Mouse (Mus musculus): ENCODE measurements at regions not wholly inside any gene's neighbourhood (a gene's known extent, or its start where the extent isn't known, plus 50 kb on each side); places are given as distances from the start of the nearest gene placed in this dataset.

DNA sequence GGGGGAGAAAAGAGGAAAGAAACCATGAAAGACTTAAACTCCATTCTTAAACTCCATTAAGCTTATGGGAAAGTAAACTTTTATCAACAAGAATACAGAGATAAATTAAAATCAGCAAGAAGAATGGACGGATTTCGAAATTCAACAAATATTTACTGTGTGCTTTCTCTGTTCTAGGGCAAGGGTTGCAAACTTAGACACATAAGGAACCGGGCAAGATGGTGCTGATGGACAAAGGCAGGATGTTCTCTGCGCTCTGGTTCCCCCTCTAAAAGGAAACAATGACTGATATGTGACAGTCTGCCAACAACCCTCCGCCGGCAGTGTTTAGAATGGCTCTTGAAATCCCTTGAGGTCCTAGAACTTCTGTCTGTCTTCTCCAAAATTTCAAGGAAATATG is 99.0 kb upstream of the Bmp2 start:
- Histone ChIP-seq H3K4me1 (replicated peaks) (no peaks in the 10 kb centered on the region), H3K4me3 (no peak overlapping the region), H3K27ac (no peak overlapping the region), H3K36me3 (no peaks in the 10 kb centered on the region), H3K9ac (no peak overlapping the region), H3K27me3 (no peaks in the 10 kb centered on the region), H3K9me3 (replicated peaks) (no peaks in the 10 kb centered on the region), H3K4me2 (no peak overlapping the region)
- no peak for ATAC-seq (replicated peaks; ENCODE audit: insufficient number of reproducible peaks, insufficient read depth, low FRiP score, low read depth)
- WGBS = 63% methylated on average over 6 of the region's 6 CpGs

DNA sequence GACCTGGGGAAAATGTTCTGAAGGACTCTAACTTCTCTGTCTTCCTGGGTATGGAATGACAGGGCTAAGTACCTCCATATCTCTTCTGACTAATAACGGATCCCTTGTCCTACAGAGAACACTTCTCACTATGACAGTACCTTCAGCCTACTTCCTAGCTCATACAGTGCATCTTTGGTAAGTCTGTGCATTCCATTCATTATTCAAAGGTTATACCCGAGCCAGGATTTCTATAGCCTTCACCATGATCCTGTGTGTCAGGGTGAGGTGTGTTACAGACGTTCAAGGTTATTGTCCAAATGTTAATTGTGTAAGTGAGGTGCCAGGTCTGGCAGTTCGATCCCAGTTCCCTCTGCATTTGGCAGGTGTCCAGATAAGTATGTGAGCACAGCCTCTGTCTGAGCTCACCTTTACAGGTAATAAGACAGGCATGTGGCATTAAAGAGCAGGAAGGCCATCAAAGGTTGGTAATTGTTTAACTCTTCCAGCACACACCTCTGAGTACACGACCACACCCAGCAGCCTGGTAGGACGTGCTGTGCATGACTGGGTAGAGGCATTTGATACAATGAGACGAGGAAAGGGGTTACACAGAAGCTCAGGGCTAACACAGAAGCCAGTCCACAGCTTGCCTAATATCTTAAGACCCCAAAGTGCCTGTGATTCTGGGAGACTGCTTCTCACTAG is 96.3 kb upstream of the Bmp2 start:
- H3K27ac ChIP-seq = no peak overlapping the region
- no peak overlapping the region for H3K9ac ChIP-seq
- H3K4me3 ChIP-seq = no peak overlapping the region
- H3K27me3 ChIP-seq = no peaks in the 10 kb centered on the region
- H3K9me3 ChIP-seq (replicated peaks) = no peaks in the 10 kb centered on the region
- ATAC-seq (replicated peaks; ENCODE audit: insufficient number of reproducible peaks, insufficient read depth, low FRiP score, low read depth) = no peak
- no peak overlapping the region for H3K4me2 ChIP-seq
- no peaks in the 10 kb centered on the region for H3K4me1 ChIP-seq (replicated peaks)
- no peaks in the 10 kb centered on the region for H3K36me3 ChIP-seq
- 59% methylated on average over 7 of the region's 7 CpGs for WGBS

DNA sequence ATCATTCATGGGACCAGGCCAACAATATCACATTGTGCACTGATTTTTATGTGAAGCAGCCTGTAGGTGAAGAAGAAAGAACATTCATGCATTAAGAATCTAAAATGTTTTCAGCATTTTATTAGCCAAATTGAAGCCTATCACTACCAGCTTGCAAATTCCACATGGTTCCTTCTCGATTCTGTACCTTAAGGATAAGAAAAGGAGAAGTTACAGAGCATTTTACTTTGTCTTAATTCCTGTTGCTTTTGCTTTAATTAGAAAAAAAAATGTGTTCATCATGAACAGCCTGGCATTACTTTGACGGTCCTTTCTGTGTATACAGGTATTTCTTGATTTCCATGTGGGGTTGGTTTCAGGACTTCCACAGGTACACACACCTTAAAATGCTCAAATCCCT is 95.2 kb upstream of the Bmp2 start:
- Histone ChIP-seq H3K36me3 (no peaks in the 10 kb centered on the region), H3K27me3 (no peaks in the 10 kb centered on the region), H3K9ac (no peak overlapping the region), H3K9me3 (replicated peaks) (no peaks in the 10 kb centered on the region), H3K27ac (no peak overlapping the region), H3K4me3 (no peak overlapping the region), H3K4me1 (replicated peaks) (no peaks in the 10 kb centered on the region), H3K4me2 (no peak overlapping the region)
- WGBS = 77% methylated on average over 2 of the region's 2 CpGs
- ATAC-seq (replicated peaks; ENCODE audit: insufficient number of reproducible peaks, insufficient read depth, low FRiP score, low read depth) = no peak

DNA sequence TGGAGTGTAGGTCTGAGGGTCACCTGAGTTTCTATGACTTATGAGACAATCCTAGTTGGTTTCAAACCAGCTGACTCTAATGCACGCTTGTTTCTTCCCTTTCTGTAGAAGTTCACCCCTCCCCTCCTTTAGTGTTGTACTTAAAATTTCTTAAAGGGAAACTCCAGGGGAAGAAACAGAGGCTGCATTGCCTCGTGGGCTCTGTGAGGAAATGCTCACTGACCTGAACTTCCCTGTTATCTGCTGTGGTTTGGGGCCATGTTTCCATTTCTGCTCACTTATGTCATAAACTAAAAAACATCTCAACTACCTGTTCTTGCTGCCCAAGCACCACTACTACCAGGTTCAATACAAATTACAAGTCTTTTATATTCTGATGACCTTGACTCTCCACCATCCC is 93.2 kb upstream of the Bmp2 start:
- no peak for ATAC-seq (replicated peaks; ENCODE audit: insufficient number of reproducible peaks, insufficient read depth, low FRiP score, low read depth)
- Histone ChIP-seq H3K27me3 (no peaks in the 10 kb centered on the region), H3K9me3 (replicated peaks) (no peaks in the 10 kb centered on the region), H3K9ac (no peak overlapping the region), H3K36me3 (no peaks in the 10 kb centered on the region), H3K4me1 (replicated peaks) (no peaks in the 10 kb centered on the region), H3K4me2 (no peak overlapping the region), H3K27ac (no peak overlapping the region), H3K4me3 (no peak overlapping the region)
- WGBS = 39% methylated on average over 2 of the region's 2 CpGs

DNA sequence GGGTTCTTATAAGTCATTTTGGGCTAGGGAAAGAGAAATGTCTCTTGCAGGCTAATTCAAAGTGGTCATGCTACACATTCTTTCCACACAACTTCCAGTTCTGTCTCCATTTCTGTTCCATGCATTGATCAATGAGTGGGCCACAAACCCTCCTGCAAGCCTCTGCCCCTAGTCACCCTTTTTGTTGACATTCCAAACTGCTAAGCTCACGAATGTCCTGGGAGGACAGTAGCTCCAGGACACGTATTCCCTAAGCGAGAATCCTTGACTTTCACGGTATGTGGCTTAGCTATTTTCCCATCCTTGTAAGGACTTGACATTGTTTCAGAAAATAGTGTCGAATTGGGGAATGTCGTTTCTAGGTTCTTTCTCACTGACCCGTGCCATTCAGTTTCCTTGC is 91.1 kb upstream of the Bmp2 start:
- WGBS = 50% methylated on average over 7 of the region's 7 CpGs
- Histone ChIP-seq H3K9me3 (replicated peaks) (no peaks in the 10 kb centered on the region), H3K4me3 (no peak overlapping the region)

DNA sequence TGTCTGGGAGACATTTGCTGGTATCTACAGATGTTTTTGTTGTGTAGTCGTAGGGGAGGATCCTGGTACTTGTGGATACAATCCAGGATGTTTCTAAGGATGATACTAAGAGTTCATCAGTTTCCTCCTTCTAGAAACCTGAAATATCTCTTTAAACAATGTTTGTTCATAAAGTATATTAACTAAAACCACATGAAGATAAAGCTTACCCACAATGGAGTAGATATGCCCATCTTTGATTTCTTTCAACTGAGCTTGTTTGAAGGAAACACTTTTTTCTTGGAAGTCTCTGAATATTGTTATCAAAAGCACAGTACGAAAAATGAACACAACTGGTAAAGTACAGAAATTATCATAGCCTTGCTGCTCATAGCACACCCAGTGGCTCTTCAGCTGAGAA is 89.6 kb upstream of the Bmp2 start:
- H3K4me2 ChIP-seq = no peak overlapping the region
- H3K9ac ChIP-seq = no peak overlapping the region
- no peak overlapping the region for H3K4me3 ChIP-seq
- H3K36me3 ChIP-seq = no peaks in the 10 kb centered on the region
- no peaks in the 10 kb centered on the region for H3K9me3 ChIP-seq (replicated peaks)
- H3K4me1 ChIP-seq (replicated peaks) = no peaks in the 10 kb centered on the region
- H3K27me3 ChIP-seq = no peaks in the 10 kb centered on the region
- no peak overlapping the region for H3K27ac ChIP-seq
- WGBS = 79% methylated on average over 2 of the region's 2 CpGs
- no peak for ATAC-seq (replicated peaks; ENCODE audit: insufficient number of reproducible peaks, insufficient read depth, low FRiP score, low read depth)

More for the DNA sequence above, 91.1 kb upstream of the Bmp2 start:
- Histone ChIP-seq H3K27ac (no peak overlapping the region), H3K4me1 (replicated peaks) (no peaks in the 10 kb centered on the region), H3K36me3 (no peaks in the 10 kb centered on the region), H3K4me2 (no peak overlapping the region), H3K9ac (no peak overlapping the region), H3K27me3 (no peaks in the 10 kb centered on the region)
- no peak for ATAC-seq (replicated peaks; ENCODE audit: insufficient number of reproducible peaks, insufficient read depth, low FRiP score, low read depth)

DNA sequence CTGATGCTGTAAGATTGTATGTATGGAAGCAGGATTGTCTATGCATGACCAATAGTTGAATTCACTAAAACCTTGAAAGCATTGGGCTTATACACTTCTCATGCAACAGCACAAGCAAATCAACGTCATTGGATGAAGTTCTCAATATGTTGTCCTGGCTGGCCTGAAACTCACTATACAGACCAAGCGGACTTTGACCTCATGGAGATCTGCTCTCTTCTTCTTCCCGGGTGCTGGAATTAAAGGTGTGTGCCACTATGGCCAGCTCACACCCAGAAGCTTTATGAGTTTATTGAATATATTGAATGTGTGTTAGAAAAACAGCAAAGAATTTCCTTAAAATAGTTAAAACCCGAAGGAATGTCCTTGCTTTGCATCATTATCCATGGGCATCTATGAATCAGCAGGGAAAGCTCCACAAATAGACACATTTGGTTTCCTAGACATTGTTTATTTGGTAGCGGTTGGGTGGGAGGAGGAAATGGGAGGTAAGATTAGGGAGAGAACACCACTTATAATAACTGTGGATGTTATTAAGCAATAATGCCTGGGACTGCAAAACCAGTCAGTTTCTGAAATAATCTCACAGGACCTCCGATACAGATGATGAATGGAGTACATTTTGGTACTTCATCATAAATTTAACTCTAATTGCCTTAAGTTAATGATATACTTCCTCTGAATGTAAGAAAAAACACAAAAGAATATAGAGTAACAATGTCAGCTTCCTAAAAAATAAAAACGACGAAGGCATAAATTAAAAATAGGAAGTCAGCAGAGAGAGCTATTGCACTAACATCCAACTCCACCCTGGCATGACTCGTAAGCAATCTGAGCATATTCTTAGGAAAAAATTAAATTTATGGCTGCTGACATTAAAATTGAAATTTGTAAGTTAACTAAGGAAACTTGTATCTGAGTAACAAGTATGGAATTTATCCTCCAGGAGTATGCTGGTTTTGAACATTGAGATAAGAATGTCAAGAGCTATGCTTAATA is 84.5 kb upstream of the Bmp2 start:
- Histone ChIP-seq H3K4me1 (replicated peaks) (no peaks in the 10 kb centered on the region), H3K4me2 (no peak overlapping the region), H3K27ac (no peak overlapping the region), H3K4me3 (no peak overlapping the region), H3K36me3 (no peaks in the 10 kb centered on the region), H3K9ac (no peak overlapping the region), H3K27me3 (no peaks in the 10 kb centered on the region), H3K9me3 (replicated peaks) (no peaks in the 10 kb centered on the region)
- 71% methylated on average over 9 of the region's 9 CpGs for WGBS
- ATAC-seq (replicated peaks; ENCODE audit: insufficient number of reproducible peaks, insufficient read depth, low FRiP score, low read depth) = no peak

DNA sequence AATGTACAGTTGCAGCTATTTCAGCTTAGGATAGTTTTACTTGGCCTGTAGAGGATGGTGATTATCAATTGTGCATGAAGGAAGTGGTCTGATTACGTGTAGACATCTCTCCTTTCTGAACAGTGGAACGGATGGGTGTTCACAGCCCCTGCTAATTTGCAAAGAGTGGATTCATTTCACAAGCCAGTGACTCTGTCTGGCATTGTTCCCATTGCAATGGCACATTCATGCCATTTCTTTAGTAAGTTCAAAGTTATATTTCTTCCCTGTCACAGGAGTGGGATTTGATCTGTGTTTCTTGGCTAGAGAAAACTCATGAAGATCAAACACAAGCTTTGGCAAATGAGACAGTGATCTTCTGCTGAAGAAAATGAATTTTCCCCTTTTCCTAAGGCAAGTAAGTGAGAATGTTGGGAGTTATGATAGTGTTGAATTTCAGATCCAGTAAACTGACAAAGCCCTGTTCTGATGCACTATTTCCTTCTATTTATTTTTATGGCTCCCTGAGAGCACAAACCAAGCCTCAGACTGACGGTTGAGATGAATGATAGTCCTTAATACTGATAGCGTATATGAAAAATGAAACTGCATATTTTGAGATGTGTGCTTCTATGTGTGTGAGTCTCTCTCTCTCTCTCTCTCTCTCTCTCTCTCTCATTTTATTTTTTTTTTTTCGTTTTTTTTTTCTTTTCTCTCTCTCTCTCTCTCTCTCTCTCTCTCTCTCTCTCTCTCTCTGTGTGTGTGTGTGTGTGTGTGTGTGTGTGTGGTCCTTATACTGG is 78.8 kb upstream of the Bmp2 start:
- Histone ChIP-seq H3K27ac (no peak overlapping the region), H3K36me3 (no peaks in the 10 kb centered on the region), H3K4me2 (no peak overlapping the region), H3K9ac (no peak overlapping the region), H3K4me3 (no peak overlapping the region), H3K27me3 (no peaks in the 10 kb centered on the region), H3K4me1 (replicated peaks) (no peaks in the 10 kb centered on the region), H3K9me3 (replicated peaks) (no peaks in the 10 kb centered on the region)
- ATAC-seq (replicated peaks; ENCODE audit: insufficient number of reproducible peaks, insufficient read depth, low FRiP score, low read depth) = no peak
- WGBS = 53% methylated on average over 5 of the region's 5 CpGs

DNA sequence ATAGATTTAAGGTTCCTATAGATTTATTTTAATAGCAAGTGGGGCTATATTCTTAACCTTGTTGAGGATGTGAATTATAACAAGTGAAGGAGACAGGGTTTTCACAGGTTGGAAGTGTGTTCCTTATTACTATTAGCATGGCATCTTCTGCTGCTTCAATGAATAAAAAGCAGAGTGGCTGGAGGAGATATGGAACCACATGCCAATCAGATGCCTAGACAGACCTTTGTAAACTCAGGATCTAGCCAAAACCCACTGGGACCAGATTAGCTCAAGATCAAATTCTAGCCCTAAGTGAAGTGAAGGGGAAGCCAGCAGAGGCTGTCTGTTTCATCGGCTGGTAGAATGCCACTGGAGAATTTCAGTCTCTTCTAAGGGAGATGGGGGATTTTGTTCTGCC is 77.8 kb upstream of the Bmp2 start:
- no peak overlapping the region for H3K27ac ChIP-seq
- H3K9me3 ChIP-seq (replicated peaks) = no peaks in the 10 kb centered on the region
- no peak overlapping the region for H3K4me3 ChIP-seq
- no peak overlapping the region for H3K9ac ChIP-seq
- no peaks in the 10 kb centered on the region for H3K4me1 ChIP-seq (replicated peaks)
- WGBS = 64% methylated on average over 1 of the region's 1 CpGs
- no peaks in the 10 kb centered on the region for H3K36me3 ChIP-seq
- ATAC-seq (replicated peaks; ENCODE audit: insufficient number of reproducible peaks, insufficient read depth, low FRiP score, low read depth) = no peak
- no peaks in the 10 kb centered on the region for H3K27me3 ChIP-seq
- no peak overlapping the region for H3K4me2 ChIP-seq

DNA sequence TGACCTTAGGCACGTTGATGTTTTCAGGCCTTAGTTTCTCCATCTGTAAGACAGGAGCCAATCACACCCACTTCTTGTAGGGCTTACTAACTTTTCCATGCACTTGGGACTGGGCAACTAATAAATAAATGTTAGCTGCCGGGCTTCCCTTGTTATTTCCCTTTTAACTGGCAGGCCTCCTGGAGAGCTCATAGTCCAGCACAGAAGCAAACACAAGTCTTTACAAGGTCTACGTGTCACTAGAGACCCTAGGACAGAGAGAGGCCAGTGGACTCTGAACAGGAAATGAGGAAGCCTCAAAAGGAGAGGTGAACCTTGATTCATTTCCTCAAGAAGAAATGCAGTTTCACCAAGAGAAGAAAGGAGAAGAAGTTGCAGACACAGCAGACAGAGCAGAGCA is 71.1 kb upstream of the Bmp2 start:
- no peaks in the 10 kb centered on the region for H3K4me1 ChIP-seq (replicated peaks)
- H3K27me3 ChIP-seq = no peaks in the 10 kb centered on the region
- H3K4me2 ChIP-seq = no peak overlapping the region
- no peak overlapping the region for H3K4me3 ChIP-seq
- H3K9ac ChIP-seq = no peak overlapping the region
- ATAC-seq (replicated peaks; ENCODE audit: insufficient number of reproducible peaks, insufficient read depth, low FRiP score, low read depth) = no peak
- no peaks in the 10 kb centered on the region for H3K36me3 ChIP-seq
- no peak overlapping the region for H3K27ac ChIP-seq
- 72% methylated on average over 3 of the region's 3 CpGs for WGBS
- no peaks in the 10 kb centered on the region for H3K9me3 ChIP-seq (replicated peaks)

DNA sequence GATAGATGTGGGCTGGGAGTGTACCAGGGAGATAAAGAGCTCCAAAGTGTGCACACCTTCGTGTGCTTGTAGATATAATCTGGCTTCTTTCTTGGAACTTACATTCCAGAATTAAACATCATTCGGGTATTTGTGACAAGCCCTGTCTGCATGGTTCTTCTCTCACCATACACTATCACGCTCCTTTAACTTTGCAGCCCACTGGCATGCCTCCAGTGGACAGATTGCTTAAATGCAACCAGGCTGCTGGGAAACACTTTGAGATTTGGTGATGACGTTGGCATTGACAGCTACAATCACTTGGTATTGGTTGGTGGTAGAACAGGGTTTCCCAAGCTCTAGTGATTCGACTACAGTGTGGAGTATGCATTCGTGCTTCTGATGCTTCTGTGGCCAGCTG is 70.7 kb upstream of the Bmp2 start:
- H3K36me3 ChIP-seq = no peaks in the 10 kb centered on the region
- no peaks in the 10 kb centered on the region for H3K4me1 ChIP-seq (replicated peaks)
- no peak overlapping the region for H3K27ac ChIP-seq
- H3K9me3 ChIP-seq (replicated peaks) = no peaks in the 10 kb centered on the region
- H3K27me3 ChIP-seq = no peaks in the 10 kb centered on the region
- H3K4me3 ChIP-seq = no peak overlapping the region
- H3K4me2 ChIP-seq = no peak overlapping the region
- H3K9ac ChIP-seq = no peak overlapping the region
- ATAC-seq (replicated peaks; ENCODE audit: insufficient number of reproducible peaks, insufficient read depth, low FRiP score, low read depth) = no peak
- 62% methylated on average over 6 of the region's 6 CpGs for WGBS

Data from heart, embryonic 15.5 days (tissue).